Mouse (Mus musculus): ENCODE results near the gene Hlf. TPM values are rescaled to one million over a fixed set of nuclear protein-coding genes. Genes with fewer than 3 reads are reported as not detected.

Hlf gene
- polyA plus RNA-seq, 1 experiment, result 0.54 TPM

DNA sequence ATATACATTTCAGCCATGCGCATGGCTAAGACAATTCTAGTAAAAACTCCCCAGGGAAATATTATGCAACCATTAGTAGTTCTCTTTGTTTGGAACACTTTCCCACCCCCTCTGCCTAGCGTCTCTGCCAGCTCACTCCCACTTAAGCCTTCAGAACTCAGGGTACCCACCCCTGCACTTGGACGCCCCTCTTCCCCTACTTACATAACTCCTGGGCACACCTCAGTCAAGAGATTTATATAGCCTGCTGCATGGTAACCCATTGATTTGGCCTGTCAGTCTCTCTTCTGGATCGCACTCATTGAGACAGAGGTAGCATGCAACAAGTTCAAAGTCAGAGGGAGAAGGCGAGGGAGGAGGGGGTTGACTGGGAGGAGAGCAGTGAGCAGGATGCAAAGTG, 26.3 kb upstream of the Hlf start:
- no peak overlapping the region for H3K4me3 ChIP-seq (ENCODE audit: extremely low read depth, insufficient read depth, insufficient read length)
- WGBS, result 85% methylated on average over 5 of the region's 5 CpGs
- peaks cover 4% of the 10 kb centered on the region; the same call in 1 of the 2 replicates for H3K27me3 ChIP-seq (ENCODE audit: control insufficient read depth, insufficient read depth, low read length)
- TF ChIP-seq CTCF (IDR thresholded peaks at IDR 0.05; ENCODE audit: extremely low read depth, insufficient read depth, insufficient read length, insufficient replicate concordance) (no peak), POLR2A (IDR thresholded peaks at IDR 0.05; ENCODE audit: low read depth, low read length) (no peak)
- peaks cover 4% of the 10 kb centered on the region for H3K4me1 ChIP-seq (ENCODE audit: control insufficient read depth, insufficient read depth, insufficient read length)
- no peak for DNase-seq (ENCODE audit: low read depth in 1 of 2, low spot score in 2 of 2)
- H3K27ac ChIP-seq (ENCODE audit: insufficient read depth, low read length), result no peak overlapping the region
- no peaks in the 10 kb centered on the region for H3K36me3 ChIP-seq (ENCODE audit: control insufficient read depth, insufficient read depth, low read length)

DNA sequence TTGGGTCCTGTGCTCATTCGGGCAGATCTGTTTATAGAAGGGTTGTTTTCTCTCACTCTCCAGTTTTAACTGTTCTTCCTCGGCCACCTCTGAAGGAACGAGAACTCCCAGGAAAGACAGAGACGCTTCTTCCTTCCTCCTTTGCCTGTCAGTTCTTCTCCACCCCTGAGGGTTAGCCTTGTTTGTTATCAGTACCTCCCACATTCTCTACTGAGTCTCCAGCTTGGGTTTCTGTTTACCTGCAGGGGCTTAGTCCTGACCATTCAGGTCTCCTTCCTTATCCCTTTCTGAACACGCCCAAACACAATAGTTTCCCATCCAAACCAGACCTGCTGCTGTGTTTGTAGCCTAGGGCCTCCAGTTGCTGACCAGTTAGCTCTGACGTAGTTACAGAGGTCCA, 8.2 kb upstream of the Hlf start:
- WGBS, result 55% methylated on average over 6 of the region's 6 CpGs
- H3K4me3 ChIP-seq (ENCODE audit: extremely low read depth, insufficient read depth, insufficient read length), result no peak overlapping the region
- H3K36me3 ChIP-seq (ENCODE audit: control insufficient read depth, insufficient read depth, low read length), result no peaks in the 10 kb centered on the region
- H3K27me3 ChIP-seq (ENCODE audit: control insufficient read depth, insufficient read depth, low read length), result no peaks in the 10 kb centered on the region
- H3K4me1 ChIP-seq (ENCODE audit: control insufficient read depth, insufficient read depth, insufficient read length), result no peaks in the 10 kb centered on the region
- H3K27ac ChIP-seq (ENCODE audit: insufficient read depth, low read length), result no peak overlapping the region
- no peak for DNase-seq (ENCODE audit: low read depth in 1 of 2, low spot score in 2 of 2)
- TF ChIP-seq POLR2A (IDR thresholded peaks at IDR 0.05; ENCODE audit: low read depth, low read length) (no peak), CTCF (IDR thresholded peaks at IDR 0.05; ENCODE audit: extremely low read depth, insufficient read depth, insufficient read length, insufficient replicate concordance) (no peak)

DNA sequence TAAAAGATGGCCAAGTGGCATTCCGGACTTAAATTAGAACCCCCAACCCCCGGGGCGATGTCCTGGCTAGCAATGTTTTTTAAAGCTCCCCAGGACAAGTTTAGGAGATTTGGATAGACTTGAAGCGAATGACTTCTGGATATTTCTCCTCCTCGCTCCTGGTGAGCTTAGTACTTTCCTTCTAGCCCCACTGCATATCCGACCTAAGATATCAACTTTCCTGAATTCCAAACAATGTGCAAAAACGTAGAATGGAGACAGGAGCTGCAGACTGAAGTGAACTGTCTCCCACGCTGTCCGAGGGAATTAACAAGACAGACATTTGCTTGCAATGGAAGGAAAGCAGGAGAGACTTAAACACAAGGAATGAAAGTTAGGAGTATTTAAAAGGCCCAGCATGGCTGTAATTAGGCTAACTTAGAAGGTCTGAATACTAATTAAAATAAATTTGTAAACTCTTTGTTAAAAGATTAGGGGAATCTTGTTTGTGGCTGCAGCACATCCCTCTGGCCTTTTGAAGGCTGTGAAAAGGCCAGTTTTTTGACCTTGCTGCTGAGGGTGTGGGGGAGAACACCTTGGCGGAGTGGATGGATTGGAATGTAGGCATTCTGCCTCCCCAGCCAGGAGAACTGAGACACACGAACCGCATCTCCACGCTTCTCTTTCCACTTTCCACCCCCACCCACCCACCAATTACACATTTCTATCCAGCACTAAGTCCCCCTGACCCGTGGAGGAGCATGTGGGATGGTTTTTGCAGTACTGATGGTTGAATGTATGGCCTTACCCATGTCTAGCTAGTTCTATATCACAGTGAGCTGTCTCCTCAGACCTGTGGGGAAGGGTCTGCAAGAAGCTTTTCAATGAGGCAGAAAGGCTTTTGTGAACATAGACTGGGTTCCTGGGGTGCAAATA, 833 bp upstream of the Hlf start:
- 58% methylated on average over 14 of the region's 14 CpGs for WGBS
- H3K4me3 ChIP-seq (ENCODE audit: extremely low read depth, insufficient read depth, insufficient read length), result no peak overlapping the region
- TF ChIP-seq CTCF (IDR thresholded peaks at IDR 0.05; ENCODE audit: extremely low read depth, insufficient read depth, insufficient read length, insufficient replicate concordance), result no peak
- TF ChIP-seq POLR2A (IDR thresholded peaks at IDR 0.05; ENCODE audit: low read depth, low read length), result no peak
- no peak overlapping the region for H3K27ac ChIP-seq (ENCODE audit: insufficient read depth, low read length)
- no peak for DNase-seq (ENCODE audit: low read depth in 1 of 2, low spot score in 2 of 2)
- no peaks in the 10 kb centered on the region for H3K4me1 ChIP-seq (ENCODE audit: control insufficient read depth, insufficient read depth, insufficient read length)
- H3K27me3 ChIP-seq (ENCODE audit: control insufficient read depth, insufficient read depth, low read length), result peaks cover 17% of the 10 kb centered on the region
- no peaks in the 10 kb centered on the region for H3K36me3 ChIP-seq (ENCODE audit: control insufficient read depth, insufficient read depth, low read length)

DNA sequence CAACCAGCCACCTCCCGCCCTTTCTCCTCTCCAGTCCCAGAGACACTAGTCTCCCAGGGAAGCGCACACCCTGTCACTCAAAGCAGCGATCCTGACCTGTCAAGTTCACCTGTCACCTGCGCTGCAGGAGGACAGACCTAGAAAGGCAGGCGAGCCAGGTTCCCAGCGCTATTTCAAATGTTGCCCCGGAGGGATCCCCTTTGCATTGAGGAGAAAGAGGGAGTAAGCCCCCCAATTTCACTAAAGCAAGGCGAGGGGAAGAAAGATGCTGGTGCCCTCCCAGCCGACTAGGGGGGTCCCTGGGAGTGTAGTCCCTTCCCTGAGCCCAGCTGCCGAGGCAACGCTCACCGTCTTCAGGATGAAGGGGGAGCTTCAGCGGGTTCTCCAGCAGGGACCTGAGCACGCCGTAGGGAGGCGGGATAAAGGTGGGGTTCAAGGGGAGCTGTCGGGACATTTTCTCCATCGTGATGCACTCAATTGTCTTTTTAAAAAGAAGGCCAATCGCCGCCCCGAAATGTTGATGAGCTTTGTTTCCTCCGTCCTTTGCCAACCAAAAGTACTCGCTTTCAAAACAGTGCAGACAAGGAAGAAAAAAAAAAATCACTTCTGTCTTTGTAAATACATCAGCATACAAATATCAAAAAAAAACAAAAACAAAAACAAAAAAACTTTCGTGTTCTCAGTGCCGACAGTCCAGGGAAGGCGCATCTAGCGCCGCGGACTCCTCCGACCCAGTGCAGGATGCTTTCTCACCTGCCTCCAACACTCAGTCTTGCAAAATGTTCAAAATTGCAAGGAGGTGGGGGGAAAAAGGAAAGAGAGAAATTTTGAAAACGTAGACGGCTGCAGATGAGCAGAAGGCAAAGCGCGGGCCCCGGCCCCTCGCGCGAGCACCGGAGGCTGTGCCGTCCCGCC, 536 bp downstream of the Hlf start:
- Histone ChIP-seq H3K27me3 (ENCODE audit: control insufficient read depth, insufficient read depth, low read length) (peaks cover 17% of the 10 kb centered on the region), H3K4me1 (ENCODE audit: control insufficient read depth, insufficient read depth, insufficient read length) (no peaks in the 10 kb centered on the region), H3K4me3 (ENCODE audit: extremely low read depth, insufficient read depth, insufficient read length) (peak overlapping the region; percentile 42), H3K27ac (ENCODE audit: insufficient read depth, low read length) (no peak overlapping the region), H3K36me3 (ENCODE audit: control insufficient read depth, insufficient read depth, low read length) (no peaks in the 10 kb centered on the region)
- no peak for DNase-seq (ENCODE audit: low read depth in 1 of 2, low spot score in 2 of 2)
- TF ChIP-seq POLR2A (IDR thresholded peaks at IDR 0.05; ENCODE audit: low read depth, low read length) (no peak), CTCF (IDR thresholded peaks at IDR 0.05; ENCODE audit: extremely low read depth, insufficient read depth, insufficient read length, insufficient replicate concordance) (no peak)
- WGBS, result 1% methylated on average over 39 of the region's 41 CpGs

DNA sequence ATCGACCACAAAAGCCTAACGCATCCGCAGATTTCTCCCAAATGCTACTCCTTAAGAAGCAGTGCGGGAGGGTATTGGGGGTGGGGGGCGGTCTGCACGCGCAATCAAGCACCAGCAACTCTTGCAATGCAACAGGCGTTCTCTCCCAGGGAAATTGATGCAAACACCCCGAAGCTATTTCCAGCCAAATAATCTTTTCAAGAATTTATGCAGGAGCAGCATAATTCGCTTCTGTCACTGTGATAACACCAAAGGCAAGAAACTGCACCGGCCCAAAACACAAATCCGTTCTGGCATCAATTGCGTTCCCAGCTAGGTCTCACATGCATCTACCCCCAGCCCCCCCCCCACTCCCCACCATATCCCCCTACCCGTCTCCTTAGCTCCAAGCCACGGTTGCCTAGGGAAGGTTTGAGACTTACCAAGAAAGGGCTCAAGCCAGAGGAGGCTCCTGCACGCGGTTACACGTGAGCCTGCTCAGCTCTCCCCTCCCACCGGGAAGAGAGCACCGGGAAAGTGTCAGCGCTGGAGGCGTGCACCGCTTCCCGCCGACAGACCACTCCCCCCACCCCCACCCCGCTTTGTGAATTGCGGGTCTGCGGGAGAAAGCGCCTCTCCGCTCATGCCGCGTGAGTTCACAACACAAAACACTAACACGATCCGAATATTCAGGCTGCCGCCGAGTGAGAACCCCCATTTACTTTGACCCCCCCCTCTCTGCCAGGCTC, 1.4 kb downstream of the Hlf start:
- peaks cover 17% of the 10 kb centered on the region for H3K27me3 ChIP-seq (ENCODE audit: control insufficient read depth, insufficient read depth, low read length)
- WGBS, result 2% methylated on average over 36 of the region's 36 CpGs
- no peaks in the 10 kb centered on the region for H3K4me1 ChIP-seq (ENCODE audit: control insufficient read depth, insufficient read depth, insufficient read length)
- H3K4me3 ChIP-seq (ENCODE audit: extremely low read depth, insufficient read depth, insufficient read length), result peak overlapping the region; percentile 33; the same call in 1 of the 2 replicates
- TF ChIP-seq CTCF (IDR thresholded peaks at IDR 0.05; ENCODE audit: extremely low read depth, insufficient read depth, insufficient read length, insufficient replicate concordance) (no peak), POLR2A (IDR thresholded peaks at IDR 0.05; ENCODE audit: low read depth, low read length) (no peak)
- DNase-seq (ENCODE audit: low read depth in 1 of 2, low spot score in 2 of 2), result no peak
- no peaks in the 10 kb centered on the region for H3K36me3 ChIP-seq (ENCODE audit: control insufficient read depth, insufficient read depth, low read length)
- H3K27ac ChIP-seq (ENCODE audit: insufficient read depth, low read length), result no peak overlapping the region

Data from spleen, adult 2 months (tissue).